Mouse (Mus musculus) midbrain, embryonic 13.5 days (tissue): ENCODE results near the gene Ccdc110. TPM values are rescaled to one million over a fixed set of nuclear protein-coding genes. Genes with fewer than 3 reads are reported as not detected.

Experiments
- ATAC-seq: fragments of 200-750 bp; cut with Nextera tagmentation; 2 replicates; pipeline ENCODE4 v1.8.0; 2017; ENCODE audit warnings: mild to moderate bottlenecking, moderate TSS enrichment, moderate library complexity
- H3K27ac ChIP-seq: fragments of 300-500 bp; sonication (generic); 2 replicates; pipeline ENCODE4 v1.5.1; 2015; ENCODE audit warnings: inconsistent platforms, mild to moderate bottlenecking, moderate library complexity
- H3K27me3 ChIP-seq: fragments of 300-500 bp; sonication (generic); 2 replicates; pipeline ENCODE4 v1.6.1; 2015; ENCODE audit warnings: mild to moderate bottlenecking, inconsistent platforms
- H3K36me3 ChIP-seq: fragments of 300-500 bp; sonication (generic); 2 replicates; pipeline ENCODE4 v1.6.1; 2015; ENCODE audit warnings: mild to moderate bottlenecking, inconsistent platforms
- H3K4me1 ChIP-seq: fragments of 300-500 bp; sonication (generic); replicated peaks from 2 replicates; pipeline ENCODE4 v1.6.1; 2015; ENCODE audit warnings: inconsistent platforms
- H3K4me2 ChIP-seq: fragments of 300-500 bp; sonication (generic); replicated peaks from 2 replicates; pipeline ENCODE4 v1.6.1; 2015; ENCODE audit warnings: moderate library complexity, mild to moderate bottlenecking, inconsistent platforms
- H3K4me3 ChIP-seq: fragments of 300-500 bp; sonication (generic); replicated peaks from 2 replicates; pipeline ENCODE4 v1.5.1; 2015; ENCODE audit warnings: mild to moderate bottlenecking, inconsistent platforms
- H3K9ac ChIP-seq: fragments of 300-500 bp; sonication (generic); replicated peaks from 2 replicates; pipeline ENCODE4 v1.6.1; 2015; ENCODE audit warnings: mild to moderate bottlenecking, inconsistent platforms
- H3K9me3 ChIP-seq: fragments of 300-500 bp; sonication (generic); 2 replicates; pipeline ENCODE4 v1.6.1; 2016; ENCODE audit warnings: mild to moderate bottlenecking, inconsistent platforms
- WGBS: fragments of 180-500 bp; shearing (Covaris S2); methylation state at CpG from one replicate; pipeline ENCODE4 v1.1.7; 2015; 5-methylcytosine and 5-hydroxymethylcytosine counted together
- polyA plus RNA-seq: library from polyadenylated mRNA; unstranded; fragments of >200 nt; fragmentation: Nextera tagmentation; extraction: Ambion mirVana; gene quantifications from 2 replicates; pipeline ENCODE4 v1.2.1, GENCODE M21; 2015

Ccdc110 gene
- polyA plus RNA-seq, 1 experiment from 2014 or later, result 0.20 TPM

- no peak overlapping the region for H3K27ac ChIP-seq
- H3K27me3 ChIP-seq, result no peaks in the 10 kb centered on the region
- 64% methylated on average over 2 of the region's 2 CpGs for WGBS
- no peak overlapping the region for H3K9ac ChIP-seq
- H3K4me1 ChIP-seq, result no peaks in the 10 kb centered on the region
- no peak overlapping the region for H3K4me2 ChIP-seq
- H3K36me3 ChIP-seq, result peaks cover 19% of the 10 kb centered on the region
- no peak overlapping the region for H3K4me3 ChIP-seq
- no peak for ATAC-seq
- no peaks in the 10 kb centered on the region for H3K9me3 ChIP-seq
These were observed 53.8 kb downstream of the Ccdc110 start for GRCm38 (mm10) chr8:45988189-45988588.

- ATAC-seq, result no peak
- no peak overlapping the region for H3K4me2 ChIP-seq
- WGBS, result 89% methylated on average over 4 of the region's 4 CpGs
- H3K27me3 ChIP-seq, result no peaks in the 10 kb centered on the region
- H3K27ac ChIP-seq, result no peak overlapping the region
- H3K4me1 ChIP-seq, result no peaks in the 10 kb centered on the region
- no peaks in the 10 kb centered on the region for H3K9me3 ChIP-seq
- H3K9ac ChIP-seq, result no peak overlapping the region
- H3K36me3 ChIP-seq, result peaks cover 20% of the 10 kb centered on the region
- no peak overlapping the region for H3K4me3 ChIP-seq
These were observed 56.4 kb downstream of the Ccdc110 start for GRCm38 (mm10) chr8:45990631-45991310.

Other genes starting within 250 kb of the Ccdc110 start
- gene Pdlim3, start 49.2 kb upstream of the Ccdc110 start, polyA plus RNA-seq, result 20.5 and 34.9 TPM in 2 replicates
- gene 1700029J07Rik, start 40.6 kb downstream of the Ccdc110 start, polyA plus RNA-seq, result 4.0 and 4.8 TPM in 2 replicates
- gene Ufsp2, start 40.9 kb downstream of the Ccdc110 start, polyA plus RNA-seq, result 60.3 and 62.6 TPM in 2 replicates
- gene Lrp2bp, start 64.7 kb downstream of the Ccdc110 start, polyA plus RNA-seq, result 0.55 and 0.62 TPM in 2 replicates
- gene Ankrd37, start 71.1 kb downstream of the Ccdc110 start, polyA plus RNA-seq, result 32.3 and 32.6 TPM in 2 replicates
- gene Cfap97, start 217.2 kb downstream of the Ccdc110 start, polyA plus RNA-seq, result 28.7 and 29.2 TPM in 2 replicates
- gene Snx25, start 217.5 kb downstream of the Ccdc110 start, polyA plus RNA-seq, result 6.4 and 6.5 TPM in 2 replicates